In genomic region chr11:61031137-61031536, GRCm38 (mm10) we compare ENCODE assay signal across 15 mouse cellular contexts. TPM values are rescaled to one million over a fixed set of nuclear protein-coding genes. Genes with fewer than 3 reads are reported as not detected.
"Had no signal": no experiment of that assay in that cellular context is flagged by ENCODE, and none has a peak within 500 bp of the region (broad histone marks: within the 10 kb centered on the region; RNA-seq: fewer than 3 reads in every experiment).

No protein-coding gene starts in this region.

- DNase-seq: kidney, postnatal 25 days; layer of hippocampus, adult 9-11 months; liver, embryonic 13.5 days; lung, adult 2 months; lung, postnatal 14 days; midbrain, embryonic 14.5 days; right cerebral cortex, adult 18-20 months; right cerebral cortex, postnatal 14 days; right cerebral cortex, postnatal 4 days; thymus, adult 2 months; thymus, postnatal 14 days; thymus, postnatal 4 days had no signal

RNA-seq across cellular contexts. Expression of gene Kcnj12, which starts 8.8 kb away (rescaled TPM):
- total RNA-seq: liver, adult 2 months; megakaryocyte progenitor cell, adult 5-6 weeks; megakaryocyte-erythroid progenitor cell, adult 5-6 weeks had no signal
